Mouse (Mus musculus): ENCODE measurements at regions not wholly inside any gene's neighbourhood (a gene's known extent, or its start where the extent isn't known, plus 50 kb on each side); places are given as distances from the start of the nearest gene placed in this dataset.
"Not testable (repeated sequence)": the region's sequence is repeated elsewhere in the genome, so short reads cannot be mapped to it uniquely, and the experiment has no call there.

- not testable (repeated sequence) for H3K4me2 ChIP-seq (replicated peaks); H3K9ac ChIP-seq; H3K36me3 ChIP-seq; H3K27ac ChIP-seq (replicated peaks); H3K4me3 ChIP-seq (replicated peaks); H3K4me1 ChIP-seq; H3K9me3 ChIP-seq (replicated peaks); ATAC-seq (ENCODE audit: insufficient number of reproducible peaks, low FRiP score, low TSS enrichment, low read depth); H3K27me3 ChIP-seq
- WGBS: 78% methylated on average over 3 of the region's 3 CpGs
Measured at GRCm38 (mm10) chr14:53743552-53743951, 510.4 kb downstream of the Dad1 start.

- not testable (repeated sequence) for ATAC-seq (ENCODE audit: insufficient number of reproducible peaks, low FRiP score, low TSS enrichment, low read depth); H3K36me3 ChIP-seq
- 62% methylated on average over 2 of the region's 2 CpGs for WGBS
Measured at GRCm38 (mm10) chr14:53742864-53743263, 511.0 kb downstream of the Dad1 start.

DNA sequence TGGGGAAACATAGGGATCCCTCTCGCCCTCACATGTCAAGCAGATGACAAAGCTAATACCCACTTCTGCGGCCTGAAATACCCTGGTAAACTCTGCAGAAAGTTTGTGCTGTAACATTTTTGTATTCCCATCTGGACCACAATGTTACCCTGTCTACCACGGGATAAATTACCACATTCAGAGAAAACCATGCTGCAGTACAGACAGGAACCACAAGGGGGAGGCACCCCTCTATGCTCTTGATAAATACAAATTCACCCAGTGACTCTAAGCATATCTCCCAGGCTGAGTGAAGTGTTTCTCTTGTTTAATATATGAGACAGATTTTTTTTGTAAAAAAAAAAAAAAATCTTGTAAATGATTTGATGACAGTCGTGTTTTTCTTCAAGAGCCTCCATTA, 512.7 kb downstream of the Dad1 start:
- not testable (repeated sequence) for H3K27me3 ChIP-seq; ATAC-seq (ENCODE audit: insufficient number of reproducible peaks, low FRiP score, low TSS enrichment, low read depth); H3K27ac ChIP-seq (replicated peaks); H3K9me3 ChIP-seq (replicated peaks); H3K4me3 ChIP-seq (replicated peaks); H3K4me1 ChIP-seq; H3K36me3 ChIP-seq; H3K4me2 ChIP-seq (replicated peaks); H3K9ac ChIP-seq
- 40% methylated on average over 4 of the region's 4 CpGs for WGBS

More at GRCm38 (mm10) chr14:53742864-53743263, 511.0 kb downstream of the Dad1 start:
- H3K9ac ChIP-seq; H3K9me3 ChIP-seq (replicated peaks); H3K4me3 ChIP-seq (replicated peaks); H3K4me2 ChIP-seq (replicated peaks); H3K4me1 ChIP-seq; H3K27ac ChIP-seq (replicated peaks); H3K27me3 ChIP-seq: not testable (repeated sequence)

- not testable (repeated sequence) for H3K27me3 ChIP-seq; H3K27ac ChIP-seq (replicated peaks); H3K9ac ChIP-seq; H3K9me3 ChIP-seq (replicated peaks); H3K36me3 ChIP-seq; ATAC-seq (ENCODE audit: insufficient number of reproducible peaks, low FRiP score, low TSS enrichment, low read depth); H3K4me2 ChIP-seq (replicated peaks); H3K4me3 ChIP-seq (replicated peaks); H3K4me1 ChIP-seq
- 33% methylated on average over 4 of the region's 4 CpGs for WGBS
Measured at GRCm38 (mm10) chr14:53737962-53738361, 515.9 kb downstream of the Dad1 start.

DNA sequence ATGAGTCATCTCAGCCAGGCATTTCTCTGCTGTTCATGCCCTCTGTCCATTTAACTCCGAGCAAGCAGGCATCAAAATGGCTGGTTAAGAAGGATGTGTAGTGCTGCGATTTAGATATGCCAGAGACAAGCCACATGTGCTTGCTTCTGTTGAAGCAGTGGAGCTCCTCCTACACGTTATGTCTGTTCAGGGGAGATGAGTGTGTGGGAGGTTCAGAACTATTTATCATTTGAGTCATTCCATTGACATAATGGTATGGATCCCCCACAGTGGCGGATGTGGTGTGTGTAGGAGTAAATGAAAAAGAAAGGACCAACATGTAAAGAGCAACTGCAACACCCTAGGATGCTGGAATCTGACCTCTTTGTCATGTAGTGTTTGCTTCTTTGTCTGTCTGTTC, 517.6 kb downstream of the Dad1 start:
- H3K4me3 ChIP-seq (replicated peaks); H3K27ac ChIP-seq (replicated peaks); H3K9ac ChIP-seq; H3K4me2 ChIP-seq (replicated peaks); H3K4me1 ChIP-seq; H3K36me3 ChIP-seq; ATAC-seq (ENCODE audit: insufficient number of reproducible peaks, low FRiP score, low TSS enrichment, low read depth); H3K9me3 ChIP-seq (replicated peaks); H3K27me3 ChIP-seq: not testable (repeated sequence)
- 69% methylated on average over 4 of the region's 4 CpGs for WGBS

GRCm38 (mm10) chr14:53731600-53731999, 522.3 kb downstream of the Dad1 start:
- no CpG with 5 or more reads among the region's 4 CpGs for WGBS

GRCm38 (mm10) chr14:53729877-53730276, 524.0 kb downstream of the Dad1 start:
- H3K9ac ChIP-seq; H3K27ac ChIP-seq (replicated peaks); H3K4me3 ChIP-seq (replicated peaks); H3K27me3 ChIP-seq; H3K36me3 ChIP-seq; ATAC-seq (ENCODE audit: insufficient number of reproducible peaks, low FRiP score, low TSS enrichment, low read depth); H3K4me2 ChIP-seq (replicated peaks); H3K4me1 ChIP-seq; H3K9me3 ChIP-seq (replicated peaks): not testable (repeated sequence)
- 67% methylated on average over 1 of the region's 7 CpGs for WGBS

More at GRCm38 (mm10) chr14:53731600-53731999, 522.3 kb downstream of the Dad1 start:
- not testable (repeated sequence) for H3K9ac ChIP-seq; H3K36me3 ChIP-seq; ATAC-seq (ENCODE audit: insufficient number of reproducible peaks, low FRiP score, low TSS enrichment, low read depth); H3K4me1 ChIP-seq; H3K4me2 ChIP-seq (replicated peaks); H3K27ac ChIP-seq (replicated peaks); H3K9me3 ChIP-seq (replicated peaks); H3K4me3 ChIP-seq (replicated peaks); H3K27me3 ChIP-seq

DNA sequence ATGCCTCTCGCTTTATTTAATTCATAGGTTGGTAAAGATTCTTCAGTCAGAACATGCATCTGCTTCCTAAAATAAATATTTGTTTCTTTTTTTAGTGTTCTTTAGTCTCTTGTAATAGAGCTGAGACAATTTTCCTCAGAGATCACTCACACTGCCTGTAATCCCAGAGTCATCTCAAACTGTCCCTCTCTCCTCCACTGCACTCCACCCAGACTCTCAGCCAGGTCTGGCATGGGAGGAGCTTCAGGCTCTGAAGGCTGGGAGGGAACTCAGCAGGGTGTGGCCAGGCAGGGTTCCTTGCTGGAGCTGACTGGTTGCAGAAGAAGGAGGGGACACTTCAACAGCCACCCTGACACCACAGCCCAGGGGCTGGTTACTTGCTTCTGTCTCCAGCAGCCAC, 524.8 kb downstream of the Dad1 start:
- not testable (repeated sequence) for H3K4me2 ChIP-seq (replicated peaks); H3K9me3 ChIP-seq (replicated peaks); ATAC-seq (ENCODE audit: insufficient number of reproducible peaks, low FRiP score, low TSS enrichment, low read depth); H3K27me3 ChIP-seq; H3K4me1 ChIP-seq; H3K9ac ChIP-seq; H3K4me3 ChIP-seq (replicated peaks); H3K36me3 ChIP-seq; H3K27ac ChIP-seq (replicated peaks)
- WGBS: 50% methylated on average over 1 of the region's 1 CpGs

DNA sequence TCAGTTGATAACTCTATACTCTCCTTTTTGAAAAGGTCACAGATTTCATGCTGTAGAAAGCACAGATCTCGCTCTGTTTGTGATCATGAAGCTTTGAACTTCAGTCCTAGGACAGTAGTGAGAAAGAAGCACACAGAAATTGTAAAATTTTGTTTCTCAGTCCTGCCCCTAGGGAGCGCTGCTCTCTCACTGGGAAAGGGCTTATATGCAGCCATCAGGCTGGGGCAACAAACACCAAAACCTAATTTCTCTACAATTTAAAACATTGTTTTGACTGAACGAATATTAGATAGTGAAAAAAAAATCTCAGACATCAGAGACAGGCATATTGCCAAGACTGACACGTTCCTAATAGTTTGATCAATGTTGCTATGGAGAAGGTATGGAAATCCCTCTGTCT, 527.0 kb downstream of the Dad1 start:
- 40% methylated on average over 2 of the region's 4 CpGs for WGBS
- H3K27ac ChIP-seq (replicated peaks); H3K9me3 ChIP-seq (replicated peaks); H3K4me2 ChIP-seq (replicated peaks); ATAC-seq (ENCODE audit: insufficient number of reproducible peaks, low FRiP score, low TSS enrichment, low read depth); H3K4me1 ChIP-seq; H3K27me3 ChIP-seq; H3K9ac ChIP-seq; H3K4me3 ChIP-seq (replicated peaks); H3K36me3 ChIP-seq: not testable (repeated sequence)

- not testable (repeated sequence) for ATAC-seq (ENCODE audit: insufficient number of reproducible peaks, low FRiP score, low TSS enrichment, low read depth); H3K36me3 ChIP-seq; H3K4me2 ChIP-seq (replicated peaks); H3K9ac ChIP-seq; H3K9me3 ChIP-seq (replicated peaks); H3K27ac ChIP-seq (replicated peaks); H3K4me1 ChIP-seq; H3K27me3 ChIP-seq; H3K4me3 ChIP-seq (replicated peaks)
Measured at GRCm38 (mm10) chr14:53723611-53724010, 530.3 kb downstream of the Dad1 start.

GRCm38 (mm10) chr14:53721901-53722300, 532.0 kb downstream of the Dad1 start:
- H3K27me3 ChIP-seq; H3K4me2 ChIP-seq (replicated peaks); H3K27ac ChIP-seq (replicated peaks); H3K36me3 ChIP-seq; H3K4me1 ChIP-seq; H3K9me3 ChIP-seq (replicated peaks); H3K9ac ChIP-seq; ATAC-seq (ENCODE audit: insufficient number of reproducible peaks, low FRiP score, low TSS enrichment, low read depth); H3K4me3 ChIP-seq (replicated peaks): not testable (repeated sequence)
- WGBS: 48% methylated on average over 2 of the region's 2 CpGs

GRCm38 (mm10) chr14:53709627-53710026, 544.3 kb downstream of the Dad1 start:
- not testable (repeated sequence) for H3K36me3 ChIP-seq; ATAC-seq (ENCODE audit: insufficient number of reproducible peaks, low FRiP score, low TSS enrichment, low read depth)
- WGBS: 0% methylated on average over 3 of the region's 3 CpGs

More at GRCm38 (mm10) chr14:53709627-53710026, 544.3 kb downstream of the Dad1 start:
- H3K4me2 ChIP-seq (replicated peaks); H3K9me3 ChIP-seq (replicated peaks); H3K27ac ChIP-seq (replicated peaks); H3K4me1 ChIP-seq; H3K27me3 ChIP-seq; H3K4me3 ChIP-seq (replicated peaks); H3K9ac ChIP-seq: not testable (repeated sequence)

Data from embryonic facial prominence, embryonic 15.5 days (tissue).